Mouse (Mus musculus): ENCODE data around the gene Ptafr.

Gene Ptafr

DNA sequence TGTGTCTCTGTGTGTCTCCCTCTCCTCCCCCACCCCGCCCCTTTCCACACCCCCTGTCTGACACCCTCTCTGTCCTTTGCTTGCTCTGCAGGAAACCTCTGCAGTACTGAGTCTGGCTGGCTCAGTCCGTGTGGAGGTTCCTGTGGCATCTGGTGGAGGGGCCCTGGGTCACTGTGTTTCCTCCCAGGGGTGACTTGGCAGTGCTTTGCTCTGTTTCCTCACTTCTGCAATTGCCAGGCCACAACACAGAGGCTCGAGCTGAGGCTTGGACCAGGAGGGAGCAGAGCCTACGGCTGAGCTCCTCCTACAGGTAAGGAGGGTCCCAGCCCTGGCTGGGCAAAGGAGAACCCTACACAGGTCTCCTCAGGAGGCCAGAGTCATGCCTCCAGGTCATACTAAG is at the start of gene Ptafr:
Gene Ptafr (plus strand): TSS at position 103 of the 400 bp plus-strand sequence.
- no peak for DNase-seq (ENCODE audit: extremely low read depth, insufficient read length, low spot score)

DNA sequence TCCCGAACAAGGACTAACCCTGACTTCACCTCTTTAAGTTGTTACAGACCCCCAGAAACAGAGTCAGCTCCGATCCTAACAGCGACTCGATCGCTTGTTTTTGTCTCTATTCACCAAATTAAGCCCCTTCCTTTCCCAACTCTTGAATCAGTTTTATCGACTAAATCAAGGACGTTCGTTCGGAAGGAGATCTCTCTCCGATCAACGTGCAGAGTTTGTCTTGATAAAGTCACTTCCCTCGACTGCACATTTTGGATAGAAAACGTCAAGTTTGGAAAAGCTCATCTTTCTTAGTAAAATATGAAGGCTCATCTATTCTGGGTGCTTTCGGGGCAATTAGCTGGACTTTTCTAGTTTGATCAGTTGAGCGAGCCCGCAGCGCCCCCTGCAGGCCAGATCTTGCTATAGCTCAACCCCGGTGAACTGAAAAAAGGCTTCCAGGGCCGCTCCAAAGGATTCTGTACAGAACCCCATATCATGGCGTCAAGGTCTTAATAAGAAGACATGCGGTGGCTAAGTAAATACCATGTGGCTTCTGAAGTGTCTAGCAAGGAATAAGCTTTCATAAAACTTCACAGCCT is 49.2 kb upstream of the Ptafr start:
- DNase-seq (ENCODE audit: extremely low read depth, insufficient read length, low spot score) = peak; percentile 60

- peak; percentile 82 for DNase-seq (ENCODE audit: extremely low read depth, insufficient read length, low spot score)
Measured at GRCm38 (mm10) chr4:132515369-132516155, 48.3 kb upstream of the Ptafr start.

DNA sequence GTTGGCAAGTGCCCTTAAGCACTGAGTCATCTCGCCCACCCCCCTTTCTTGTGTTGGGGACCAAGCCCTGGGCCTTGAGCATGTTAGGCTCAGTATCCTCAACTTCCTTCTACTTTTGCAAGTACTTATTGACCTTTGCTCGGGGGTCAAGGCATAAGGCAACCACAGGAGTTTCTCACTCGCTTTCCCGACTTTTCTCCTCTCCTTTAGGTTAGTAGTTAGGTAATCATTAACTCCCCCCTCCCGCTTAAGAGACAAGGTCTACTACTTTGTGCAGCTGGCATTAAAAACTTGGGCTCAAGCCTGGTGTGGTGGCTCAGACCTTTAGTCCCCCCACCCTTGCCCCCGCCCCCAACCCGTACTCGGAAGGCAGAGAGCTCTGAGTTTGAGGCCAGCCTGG is 45.8 kb upstream of the Ptafr start:
- DNase-seq (ENCODE audit: extremely low read depth, insufficient read length, low spot score) = no peak

DNA sequence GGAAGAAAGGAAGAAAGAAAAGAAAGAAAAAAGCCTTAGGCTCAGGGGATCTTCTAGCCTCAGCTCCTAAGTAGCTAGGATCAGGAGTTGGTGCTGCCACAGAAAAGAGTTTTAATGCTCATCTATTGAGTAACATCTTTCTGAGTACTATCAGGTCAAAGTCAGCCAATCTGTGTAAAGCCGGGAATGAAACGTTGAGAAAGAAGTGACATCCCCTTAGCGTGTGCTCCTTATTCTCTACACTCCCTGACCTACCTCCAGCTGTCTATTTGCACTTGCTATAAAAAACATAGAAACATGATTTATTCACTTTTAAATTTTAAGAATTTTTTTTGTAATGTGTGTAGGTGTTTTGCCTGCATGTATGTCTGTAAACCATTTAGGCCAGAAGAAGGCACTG is 44.7 kb upstream of the Ptafr start:
- no peak for DNase-seq (ENCODE audit: extremely low read depth, insufficient read length, low spot score)

DNA sequence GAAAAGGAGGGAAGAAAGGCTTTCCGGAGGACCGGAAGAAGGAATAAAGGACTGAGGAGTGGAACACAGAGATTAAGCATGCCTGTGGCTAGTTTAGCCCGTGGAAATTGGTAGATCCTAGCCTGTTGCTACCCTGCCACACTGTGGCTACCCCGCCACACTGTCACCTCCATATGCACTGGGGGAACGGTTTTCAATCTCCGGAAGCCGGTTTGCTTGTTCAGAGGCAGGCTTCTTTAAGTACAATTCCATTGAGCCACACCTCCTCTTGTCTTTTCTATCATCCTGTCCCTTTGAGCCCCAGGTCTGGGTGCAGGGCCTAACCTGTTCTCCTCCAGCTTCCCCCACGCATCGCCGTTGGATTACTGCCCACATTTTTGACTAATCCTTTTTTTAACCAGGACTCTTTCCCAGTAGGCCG is 39.5 kb upstream of the Ptafr start:
- DNase-seq (ENCODE audit: extremely low read depth, insufficient read length, low spot score) = no peak

- no peak for DNase-seq (ENCODE audit: extremely low read depth, insufficient read length, low spot score)
Measured at GRCm38 (mm10) chr4:132524808-132525207, 39.1 kb upstream of the Ptafr start.

- no peak for DNase-seq (ENCODE audit: extremely low read depth, insufficient read length, low spot score)
Measured at GRCm38 (mm10) chr4:132526678-132527077, 37.2 kb upstream of the Ptafr start.

DNA sequence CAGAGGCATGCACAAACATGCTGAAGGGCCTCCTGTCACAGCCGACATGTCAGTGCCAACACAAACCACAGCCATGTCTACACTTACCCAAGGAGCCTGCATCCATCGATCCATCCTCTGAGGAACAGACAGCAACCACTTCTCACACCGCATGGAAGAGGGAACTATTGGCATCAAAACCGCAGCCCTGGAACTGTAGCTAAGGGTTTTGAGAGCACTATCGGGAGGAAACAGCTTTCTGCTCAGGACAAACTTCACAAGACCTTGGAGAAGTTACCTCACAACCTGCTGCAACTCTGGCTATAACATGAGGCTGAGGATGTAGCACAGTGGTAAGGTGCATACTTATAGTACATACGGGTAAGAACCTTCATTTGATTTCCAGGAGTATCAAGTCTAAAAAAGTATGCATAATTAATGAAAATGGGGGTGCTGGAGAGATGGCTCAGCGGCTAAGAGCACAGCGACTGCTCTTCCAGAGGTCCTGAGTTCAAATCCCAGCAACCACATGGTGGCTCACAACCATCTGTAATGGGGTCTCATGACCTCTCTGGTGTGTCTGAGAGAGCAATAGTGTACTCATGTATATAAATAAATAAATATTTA is 35.8 kb upstream of the Ptafr start:
- DNase-seq (ENCODE audit: extremely low read depth, insufficient read length, low spot score) = no peak

GRCm38 (mm10) chr4:132529344-132529743 is 34.5 kb upstream of the Ptafr start:
- DNase-seq (ENCODE audit: extremely low read depth, insufficient read length, low spot score) = no peak

DNA sequence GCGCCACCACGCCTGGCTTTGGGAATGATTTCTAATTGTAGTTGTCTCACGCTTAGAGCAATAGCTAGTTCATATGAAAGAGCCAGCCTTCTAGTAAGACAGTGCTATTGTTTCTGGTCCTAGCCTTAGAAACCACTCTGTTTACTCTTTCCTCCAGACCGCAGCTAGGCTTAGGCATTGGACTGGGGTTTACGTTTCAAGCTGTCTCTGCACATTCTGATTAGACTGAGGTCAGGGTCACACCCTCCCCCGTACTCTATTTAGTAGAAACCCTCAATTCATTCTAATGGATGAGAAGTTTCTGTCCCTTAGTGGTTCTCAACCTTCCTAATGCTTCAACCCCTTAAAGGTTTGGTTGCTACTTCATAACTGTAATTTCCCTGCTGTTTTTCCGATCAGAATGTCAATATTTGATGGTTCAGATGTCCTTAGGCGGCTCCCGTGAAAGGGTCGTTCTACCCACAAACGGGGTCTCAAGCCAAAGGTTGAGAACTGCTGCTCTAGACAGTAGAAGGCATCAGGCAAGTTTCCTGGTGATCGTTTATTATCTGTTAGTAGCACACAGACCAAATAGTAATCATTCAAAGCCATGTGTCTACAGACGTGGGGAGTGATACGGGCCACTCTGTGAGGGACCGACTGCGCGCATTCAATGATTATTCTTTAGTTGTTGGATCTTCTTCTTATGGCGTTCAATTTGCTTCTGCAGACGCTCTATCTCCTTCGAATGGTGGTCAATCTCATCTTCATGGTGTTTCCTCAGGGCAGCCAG is 33.6 kb upstream of the Ptafr start:
- DNase-seq (ENCODE audit: extremely low read depth, insufficient read length, low spot score) = no peak

GRCm38 (mm10) chr4:132532496-132532895 is 31.4 kb upstream of the Ptafr start:
- DNase-seq (ENCODE audit: extremely low read depth, insufficient read length, low spot score) = no peak

GRCm38 (mm10) chr4:132532981-132533916 is 30.6 kb upstream of the Ptafr start, which contains the start of gene Atpif1:
Atpif1 (minus strand) TSS chr4:132533659.
- peak; percentile 93 for DNase-seq (ENCODE audit: extremely low read depth, insufficient read length, low spot score)

DNA sequence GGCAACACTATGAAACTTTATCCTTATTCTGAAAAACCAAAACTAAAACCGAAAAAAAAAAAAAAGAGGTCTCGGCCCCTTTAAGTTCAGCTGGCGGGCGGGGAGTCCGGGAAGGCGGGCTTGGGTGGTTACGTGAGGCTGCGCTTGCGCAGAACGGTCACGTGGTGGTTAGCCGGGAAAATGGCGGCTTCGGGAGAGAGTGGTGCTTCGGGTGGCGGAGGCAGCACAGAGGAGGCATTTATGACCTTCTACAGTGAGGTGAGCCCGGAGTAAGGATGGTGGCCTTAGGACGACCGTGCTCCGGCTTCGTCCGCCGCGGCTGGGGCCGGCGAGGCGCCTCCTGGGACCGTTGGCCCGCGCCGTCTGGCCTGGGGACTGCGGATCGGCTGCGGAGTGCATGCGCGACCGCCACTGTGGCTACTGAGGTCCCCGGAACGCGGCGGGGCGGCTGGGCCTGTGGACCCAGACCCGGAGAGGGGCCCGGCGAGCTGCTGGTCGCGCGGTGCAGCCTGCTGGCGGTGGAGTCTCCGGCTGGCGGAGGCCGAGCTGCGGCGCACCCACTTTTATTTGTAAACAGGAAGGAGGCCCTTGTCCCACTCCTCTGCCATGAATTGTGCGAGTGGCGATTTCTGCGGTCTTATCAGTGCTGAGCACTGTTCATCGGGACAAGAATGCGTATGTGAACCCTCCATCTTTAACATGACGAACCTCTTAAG is 28.3 kb upstream of the Ptafr start, which contains the start of gene Dnajc8:
Gene Dnajc8 (plus strand): TSS at position 145 of the 716 bp plus-strand sequence.
- DNase-seq (ENCODE audit: extremely low read depth, insufficient read length, low spot score) = peak; percentile 87

- no peak for DNase-seq (ENCODE audit: extremely low read depth, insufficient read length, low spot score)
Measured at GRCm38 (mm10) chr4:132539481-132539880, 24.4 kb upstream of the Ptafr start.

DNA sequence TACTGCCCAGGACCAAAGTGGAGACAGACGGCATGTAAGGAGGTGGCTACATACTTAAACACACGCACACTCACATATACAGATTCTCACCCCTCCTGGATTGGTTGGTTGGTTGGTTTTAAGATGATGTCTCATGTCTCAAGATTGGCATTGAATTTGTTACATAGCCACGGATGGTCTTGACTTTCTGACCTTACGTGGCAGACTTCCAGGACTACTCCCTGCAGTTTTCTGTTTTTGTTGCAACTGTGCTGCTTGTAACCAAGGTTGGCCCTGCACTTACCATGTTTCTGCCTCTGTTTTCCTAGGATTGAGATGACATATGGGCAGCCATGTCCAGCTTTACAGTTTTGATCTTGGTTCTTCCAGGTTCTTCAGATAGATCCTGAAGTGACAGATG is 22.5 kb upstream of the Ptafr start:
- no peak for DNase-seq (ENCODE audit: extremely low read depth, insufficient read length, low spot score)

DNA sequence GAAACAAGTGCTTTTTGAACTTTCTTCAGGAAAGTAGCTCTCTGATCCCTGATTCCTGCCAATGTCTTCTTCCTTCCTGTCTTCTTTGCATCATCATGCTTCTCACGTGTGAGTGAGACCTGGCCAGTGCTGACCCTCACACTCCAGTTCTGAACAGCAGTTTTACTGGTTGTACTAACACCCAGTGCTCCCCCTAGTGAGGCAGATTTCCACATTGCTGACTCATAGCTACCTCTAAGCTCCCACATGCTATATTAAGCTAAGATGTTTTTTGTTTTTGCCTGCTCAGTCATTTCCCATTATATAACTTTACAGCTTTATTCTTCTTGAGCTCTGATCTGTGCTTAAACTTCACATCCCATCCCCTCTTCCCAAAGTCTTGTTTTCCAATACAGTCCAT is 21.1 kb upstream of the Ptafr start:
- no peak for DNase-seq (ENCODE audit: extremely low read depth, insufficient read length, low spot score)

GRCm38 (mm10) chr4:132545851-132546250 is 18.0 kb upstream of the Ptafr start:
- DNase-seq (ENCODE audit: extremely low read depth, insufficient read length, low spot score) = peak; percentile 27

GRCm38 (mm10) chr4:132554221-132554620 is 9.6 kb upstream of the Ptafr start:
- no peak for DNase-seq (ENCODE audit: extremely low read depth, insufficient read length, low spot score)
